Mouse (Mus musculus) right cerebral cortex, postnatal 10 days (tissue): ENCODE results near the gene D8Ertd738e.
A peak's percentile ranks its signal among the peaks of the same experiment; 100 is the strongest.

Experiments used
- DNase-seq, 2 experiments: peaks; one replicate each; pipeline ENCODE4 v3.0.0; 2021; ENCODE audit warnings: low spot score in 2 of 2

Gene D8Ertd738e

DNA sequence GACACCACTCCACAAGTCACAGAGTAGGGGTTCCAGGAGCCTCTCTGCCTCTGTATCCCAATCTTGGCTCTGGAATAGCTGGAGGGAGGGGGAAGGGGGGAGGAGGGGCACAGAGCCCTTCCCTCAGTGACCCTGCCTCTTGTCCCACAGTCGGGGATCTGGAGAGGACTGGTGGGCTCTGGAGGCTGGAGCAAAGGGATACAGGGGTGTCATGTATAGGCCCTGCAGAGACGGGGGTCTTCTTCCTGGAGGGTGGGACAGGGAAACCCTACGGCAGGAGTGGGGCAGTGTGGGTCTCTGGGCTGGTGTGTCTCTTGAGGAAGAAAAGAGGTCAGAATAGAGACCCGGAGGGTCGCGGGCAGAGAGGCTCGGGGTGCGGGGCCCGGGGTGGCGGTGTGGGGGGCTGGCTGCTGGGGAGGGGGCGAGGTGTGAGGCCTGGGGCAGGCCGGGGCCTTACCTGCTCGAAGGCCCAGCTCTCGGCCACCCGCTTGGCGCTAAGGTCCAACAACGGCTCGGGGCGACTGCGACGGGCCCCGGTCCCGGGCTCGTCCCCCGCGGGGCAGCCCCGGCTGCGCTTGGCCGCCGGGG lies 13.0 kb downstream of the D8Ertd738e start:
- DNase-seq, result no peak

DNA sequence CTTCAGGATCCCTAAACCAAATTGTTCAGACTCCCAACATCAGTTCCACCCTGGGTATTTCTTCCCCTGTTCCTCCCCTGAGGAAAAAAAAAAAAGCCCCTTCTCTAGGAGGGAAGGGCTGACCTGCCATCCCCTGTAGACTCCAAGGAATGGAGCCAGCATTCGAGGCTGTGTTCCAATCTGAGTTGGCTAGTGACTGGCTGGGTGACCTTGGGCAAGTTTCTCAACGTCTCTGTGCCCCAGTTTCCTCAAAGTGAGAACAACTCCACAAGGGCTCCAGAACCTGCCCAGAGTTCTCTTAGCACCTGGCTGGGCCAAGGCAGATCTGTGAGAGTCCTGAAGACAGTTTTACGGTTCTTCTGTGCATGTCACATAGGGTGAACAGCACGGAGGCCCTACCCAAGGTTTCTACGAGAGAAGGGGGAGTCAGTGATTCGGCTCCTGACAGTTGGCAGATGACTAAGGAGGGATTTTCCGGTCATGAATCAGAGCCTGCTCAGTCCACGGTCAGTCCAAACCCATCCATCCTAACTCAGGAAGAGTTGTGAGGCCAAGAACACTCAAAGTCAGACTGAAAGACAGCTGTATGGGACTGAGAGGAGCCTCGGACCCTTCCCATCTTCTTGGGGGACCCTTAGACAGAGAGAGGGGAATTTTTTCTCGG lies 13.6 kb downstream of the D8Ertd738e start:
- DNase-seq, result no peak

DNA sequence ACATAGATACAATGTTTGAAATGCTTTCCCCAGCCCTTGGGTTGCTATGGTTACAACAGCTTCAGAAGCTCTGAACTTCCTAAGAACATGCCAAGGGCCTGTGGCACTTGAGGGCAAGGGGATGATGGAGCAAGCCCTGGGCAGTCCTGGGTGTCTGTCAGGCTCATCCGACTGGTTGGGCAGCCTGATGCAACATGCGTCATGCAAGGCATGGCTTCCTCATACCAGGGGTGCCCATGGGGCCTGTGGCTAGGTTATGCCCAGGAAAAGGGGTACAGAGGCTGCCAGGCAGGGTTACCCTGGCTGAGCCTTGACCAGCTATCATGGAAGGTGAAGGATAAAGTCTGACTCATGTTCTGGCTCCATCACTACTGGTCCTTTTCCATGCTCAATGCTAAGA lies 16.5 kb downstream of the D8Ertd738e start:
- DNase-seq, result no peak

DNA sequence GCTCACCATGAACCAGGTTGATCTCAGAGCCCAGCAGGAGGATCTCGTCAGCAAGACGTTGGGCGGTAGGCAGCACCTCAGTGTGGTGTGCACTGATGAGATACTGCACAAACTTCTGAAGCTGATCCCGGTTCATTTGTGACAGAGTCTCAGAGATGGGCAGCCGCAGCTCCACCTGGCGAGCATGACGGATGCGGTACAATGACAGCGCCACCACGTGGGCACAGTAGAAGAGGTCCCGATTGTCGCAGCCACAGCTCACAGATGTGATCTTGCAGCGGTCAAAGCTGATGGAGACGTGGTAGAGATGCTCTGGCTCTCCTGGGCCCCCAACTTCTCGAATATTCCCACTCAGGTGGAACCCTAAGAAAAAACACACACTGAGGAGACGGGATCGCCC lies 18.8 kb downstream of the D8Ertd738e start:
- DNase-seq, result no peak

- no peak for DNase-seq
Measured at GRCm38 (mm10) chr8:84223322-84224029, 26.0 kb downstream of the D8Ertd738e start.

DNA sequence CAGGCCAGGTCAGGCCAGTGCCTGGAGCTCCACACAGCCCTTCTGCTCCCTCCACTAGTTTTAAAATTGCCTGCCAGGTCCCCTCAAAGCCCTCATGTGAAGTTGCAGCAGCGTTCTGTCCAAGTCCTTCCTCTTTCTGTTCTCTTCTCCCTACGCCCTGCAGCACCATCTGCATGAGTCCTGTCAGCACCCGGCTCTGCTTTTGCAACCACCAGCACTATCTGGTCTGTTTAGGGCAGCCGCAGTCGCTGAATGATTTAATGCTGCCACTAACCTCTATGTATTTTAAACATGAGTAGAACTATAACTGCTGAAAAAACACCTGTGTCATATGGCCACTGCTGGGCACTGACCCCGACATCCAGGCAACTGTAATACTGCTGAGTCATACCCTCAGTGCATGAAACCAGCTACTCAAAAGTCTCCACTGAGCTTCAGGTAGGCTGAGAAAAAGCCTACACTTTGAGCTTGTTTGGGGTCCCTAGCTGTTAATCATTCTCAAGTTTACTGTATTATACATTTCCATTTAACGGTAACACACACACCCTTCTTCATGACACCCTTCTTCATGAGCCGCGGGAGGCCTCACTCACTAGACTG lies 26.9 kb downstream of the D8Ertd738e start:
- peak in 1 of 2 experiments; percentile 41 for DNase-seq

GRCm38 (mm10) chr8:84220105-84220504 lies 29.4 kb downstream of the D8Ertd738e start:
- no peak for DNase-seq

DNA sequence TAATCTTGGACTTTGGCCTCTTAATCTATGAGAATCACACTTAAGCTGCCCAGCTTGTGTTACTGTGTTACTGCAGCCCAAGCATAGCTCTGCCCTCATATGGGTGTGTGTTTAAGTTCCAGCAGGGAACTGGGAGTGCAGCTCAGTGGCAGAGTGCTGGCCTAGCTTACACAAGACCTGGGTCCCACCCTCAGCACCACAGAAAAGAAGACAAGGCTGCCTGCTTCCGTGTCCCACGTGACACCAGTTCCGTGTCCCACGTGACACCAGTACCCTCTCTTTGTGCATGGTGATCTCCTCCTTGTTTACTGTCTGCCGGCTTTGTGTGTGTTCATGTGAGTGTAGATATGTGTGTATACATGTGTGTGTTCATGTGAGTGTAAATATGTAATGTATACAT lies 31.4 kb downstream of the D8Ertd738e start:
- DNase-seq, result no peak

- no peak for DNase-seq
Measured at GRCm38 (mm10) chr8:84217206-84217605, 32.3 kb downstream of the D8Ertd738e start.

DNA sequence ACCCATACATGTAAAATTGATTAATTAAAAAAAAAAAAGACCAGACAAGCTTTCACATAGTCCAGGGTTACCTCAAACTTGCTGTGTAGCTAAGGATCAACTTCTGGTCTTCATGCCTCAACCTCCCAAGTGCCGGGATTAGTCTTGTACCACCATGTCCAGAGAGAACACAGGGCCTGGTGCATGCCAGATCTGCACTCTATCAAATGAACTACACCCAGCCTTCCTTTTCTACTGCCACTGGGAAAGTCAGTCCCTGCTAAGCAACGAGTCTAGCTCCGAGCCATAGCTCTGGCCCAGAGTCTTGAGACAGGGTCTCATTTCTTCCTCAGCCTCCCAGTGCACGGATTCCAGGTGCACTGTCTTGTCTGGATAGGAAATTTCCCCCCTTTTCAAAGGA lies 36.2 kb downstream of the D8Ertd738e start:
- no peak for DNase-seq

DNA sequence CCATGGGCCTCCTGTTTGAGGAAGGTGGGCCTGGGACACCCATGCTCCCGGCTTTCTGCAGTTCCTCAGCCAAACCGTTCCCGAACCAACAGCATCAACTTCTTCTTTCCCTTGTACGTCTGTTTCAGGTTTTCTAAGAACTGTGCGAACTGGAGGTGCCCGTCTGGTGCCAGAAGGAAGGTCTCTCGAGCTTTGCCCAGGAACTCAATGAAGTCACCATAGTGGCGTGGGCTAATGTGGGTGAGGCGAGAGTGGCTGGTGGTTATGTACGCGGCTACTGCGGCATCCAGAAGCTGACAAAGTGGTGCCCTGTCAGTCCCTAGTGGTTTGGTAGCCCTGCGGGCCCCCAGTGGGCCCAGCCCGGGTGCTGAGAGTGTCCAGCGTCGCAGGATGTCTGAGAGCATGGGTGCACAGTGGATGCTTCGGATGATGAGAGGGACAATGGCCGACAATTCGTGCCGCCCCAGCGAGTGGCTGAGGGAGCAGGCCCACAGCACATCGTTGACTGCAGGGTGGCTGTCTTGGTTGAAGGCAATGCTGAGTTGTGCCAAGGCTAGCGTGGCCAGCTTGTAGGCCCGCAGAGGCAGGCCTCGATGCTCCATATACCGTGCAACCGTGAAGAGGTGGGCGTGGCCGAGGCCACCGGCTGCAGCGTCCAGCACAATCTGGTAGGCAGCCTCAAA lies 37.5 kb downstream of the D8Ertd738e start:
- DNase-seq, result no peak

- DNase-seq, result no peak
Measured at GRCm38 (mm10) chr8:84211202-84211601, 38.3 kb downstream of the D8Ertd738e start.

DNA sequence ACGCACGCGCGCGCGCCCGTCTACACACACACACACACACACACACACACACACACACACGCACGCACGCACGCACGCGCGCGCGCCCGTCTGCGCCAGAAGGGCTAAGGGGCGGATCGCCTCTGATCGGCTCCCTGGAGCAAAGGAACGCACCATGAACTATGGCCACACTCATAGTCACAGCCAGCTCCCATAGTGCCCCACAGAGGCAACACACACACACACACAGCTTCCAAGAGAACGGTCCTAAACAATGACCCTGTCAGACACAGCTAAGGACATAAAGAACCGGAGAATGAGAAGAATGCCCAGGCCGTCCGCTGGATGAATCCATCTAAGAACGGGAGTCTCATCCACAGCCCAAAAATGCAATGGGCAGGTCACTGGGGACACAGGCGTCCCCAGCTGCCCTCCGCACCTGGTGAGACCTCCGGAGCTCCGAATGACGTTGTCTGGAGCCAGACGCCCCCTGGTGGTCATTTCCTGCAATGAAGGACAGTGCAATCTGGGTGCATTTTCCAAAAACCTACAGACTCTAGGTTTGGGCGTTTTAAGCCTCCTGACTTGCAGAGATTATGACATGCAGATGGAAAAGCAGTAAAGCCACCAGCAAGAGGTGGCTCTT lies 39.2 kb downstream of the D8Ertd738e start:
- peak; percentile 85 to 87 for DNase-seq

GRCm38 (mm10) chr8:84208381-84209380 lies 40.8 kb downstream of the D8Ertd738e start:
- no peak for DNase-seq

- no peak for DNase-seq
Measured at GRCm38 (mm10) chr8:84207811-84208210, 41.7 kb downstream of the D8Ertd738e start.

DNA sequence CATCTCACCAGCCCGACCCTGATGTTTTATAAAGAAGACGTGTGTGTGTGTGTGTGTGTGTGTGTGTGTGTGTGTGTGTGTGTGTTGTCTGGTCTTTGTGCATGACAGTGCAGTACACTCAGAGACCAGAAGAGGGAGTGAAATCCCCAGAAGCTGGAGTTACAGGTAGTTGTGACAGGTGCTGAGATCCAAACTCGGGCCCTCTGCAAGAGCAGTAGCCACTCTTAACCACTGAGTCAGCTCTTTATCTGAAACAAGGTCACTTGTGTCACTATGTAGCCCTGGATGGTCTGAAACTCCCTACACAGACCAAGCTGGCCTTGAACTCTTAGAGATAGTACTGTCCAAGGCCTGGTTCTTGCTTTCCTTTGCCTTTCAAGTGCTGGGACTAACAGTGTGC lies 42.9 kb downstream of the D8Ertd738e start:
- no peak for DNase-seq

- no peak for DNase-seq
Measured at GRCm38 (mm10) chr8:84205073-84205472, 44.4 kb downstream of the D8Ertd738e start.

GRCm38 (mm10) chr8:84203975-84204772 lies 45.3 kb downstream of the D8Ertd738e start:
- no peak for DNase-seq
